Mouse (Mus musculus): ENCODE results near the gene Nub1.

GRCm38 (mm10) chr5:24739141-24739753 lies 53.9 kb downstream of the Nub1 start:
- TF ChIP-seq POLR2A (IDR thresholded peaks at IDR 0.05; ENCODE audit: low read depth, low read length) = no peak
- no peak for TF ChIP-seq CTCF (IDR thresholded peaks at IDR 0.05; ENCODE audit: extremely low read depth, insufficient read depth, insufficient read length, insufficient replicate concordance)

Measured in spleen, adult 2 months (tissue).